Mouse (Mus musculus) erythroblast, embryonic 14.5 days (primary cell): ENCODE data around the gene Notch1. TPM values are rescaled to one million over a fixed set of nuclear protein-coding genes. Genes with fewer than 3 reads are reported as not detected.
A peak's percentile ranks its signal among the peaks of the same experiment; 100 is the strongest.

Experiments used
- H3K27me3 ChIP-seq: 2 replicates; pipeline ENCODE4 v1.6.1; 2012; ENCODE audit warnings: inconsistent platforms; ENCODE audit not compliant: control insufficient read depth
- H3K36me3 ChIP-seq: 2 replicates; pipeline ENCODE4 v1.6.1; 2012; ENCODE audit warnings: mild to moderate bottlenecking, inconsistent platforms; ENCODE audit not compliant: control insufficient read depth
- H3K4me1 ChIP-seq: 2 replicates; pipeline ENCODE4 v1.6.1; 2012; ENCODE audit warnings: inconsistent platforms; ENCODE audit not compliant: control insufficient read depth
- H3K4me3 ChIP-seq: replicated peaks from 2 replicates; pipeline ENCODE3; 2012; ENCODE audit warnings: moderate library complexity, mild to moderate bottlenecking, inconsistent platforms
- H3K9me3 ChIP-seq: 2 replicates; pipeline ENCODE4 v1.6.1; 2012; ENCODE audit warnings: low read length, inconsistent platforms, mixed read lengths; ENCODE audit not compliant: control insufficient read depth
- GATA1 ChIP-seq: IDR thresholded peaks from 2 replicates; pipeline ENCODE4 v1.6.1; 2012; ENCODE audit warnings: low read length, inconsistent platforms, mixed read lengths
- TAL1 ChIP-seq: IDR thresholded peaks from 3 replicates; pipeline ENCODE4 v1.6.1; 2012; ENCODE audit warnings: low read length, inconsistent platforms, mixed read lengths
- polyA plus RNA-seq: library from polyadenylated mRNA; stranded (reverse); fragments of >175 nt; gene quantifications from 2 replicates; pipeline ENCODE4 v1.2.3, GENCODE M21; 2012

Gene Notch1
- polyA plus RNA-seq, 1 experiment = 0.41 TPM

- no peaks in the 10 kb centered on the region for H3K27me3 ChIP-seq
- no peak overlapping the region for H3K4me3 ChIP-seq
- H3K9me3 ChIP-seq = no peaks in the 10 kb centered on the region
- TF ChIP-seq TAL1 (no peak), GATA1 (no peak)
- H3K36me3 ChIP-seq = no peaks in the 10 kb centered on the region
- peaks cover 28% of the 10 kb centered on the region for H3K4me1 ChIP-seq
Observed at GRCm38 (mm10) chr2:26449121-26450060, 67.1 kb downstream of the Notch1 start.

- H3K9me3 ChIP-seq = no peaks in the 10 kb centered on the region
- H3K4me1 ChIP-seq = peaks cover 43% of the 10 kb centered on the region
- H3K4me3 ChIP-seq = no peak overlapping the region
- no peak for TF ChIP-seq GATA1
- no peak for TF ChIP-seq TAL1
- no peaks in the 10 kb centered on the region for H3K36me3 ChIP-seq
- H3K27me3 ChIP-seq = no peaks in the 10 kb centered on the region
Observed at GRCm38 (mm10) chr2:26447451-26447850, 69.0 kb downstream of the Notch1 start.

DNA sequence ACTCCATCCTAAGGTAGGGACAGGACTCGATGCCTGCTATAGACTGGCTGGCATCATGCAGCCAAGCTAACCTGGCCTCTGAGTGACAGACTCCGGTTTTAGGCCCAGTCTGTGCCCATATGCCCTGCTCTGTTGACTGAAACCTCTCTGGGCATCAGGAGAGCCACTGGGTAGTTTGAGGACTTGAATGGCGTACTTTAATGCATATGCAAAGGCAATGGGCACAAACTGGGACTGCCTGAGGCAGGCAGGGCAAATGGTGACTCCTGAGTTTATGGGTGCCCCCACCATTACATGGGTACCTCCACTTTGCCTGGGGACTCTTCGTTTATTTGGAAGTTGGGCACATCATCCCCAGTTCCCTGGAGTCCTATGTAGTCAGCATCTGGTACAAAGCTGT lies 69.8 kb downstream of the Notch1 start:
- H3K4me1 ChIP-seq = peaks cover 43% of the 10 kb centered on the region
- TF ChIP-seq TAL1 (no peak), GATA1 (no peak)
- no peaks in the 10 kb centered on the region for H3K9me3 ChIP-seq
- peak overlapping the region; percentile 86 for H3K4me3 ChIP-seq
- H3K27me3 ChIP-seq = no peaks in the 10 kb centered on the region
- H3K36me3 ChIP-seq = peaks cover 2% of the 10 kb centered on the region

- TF ChIP-seq TAL1 (no peak), GATA1 (no peak)
- peaks cover 43% of the 10 kb centered on the region for H3K4me1 ChIP-seq
Observed at GRCm38 (mm10) chr2:26445666-26446445, 70.6 kb downstream of the Notch1 start.

DNA sequence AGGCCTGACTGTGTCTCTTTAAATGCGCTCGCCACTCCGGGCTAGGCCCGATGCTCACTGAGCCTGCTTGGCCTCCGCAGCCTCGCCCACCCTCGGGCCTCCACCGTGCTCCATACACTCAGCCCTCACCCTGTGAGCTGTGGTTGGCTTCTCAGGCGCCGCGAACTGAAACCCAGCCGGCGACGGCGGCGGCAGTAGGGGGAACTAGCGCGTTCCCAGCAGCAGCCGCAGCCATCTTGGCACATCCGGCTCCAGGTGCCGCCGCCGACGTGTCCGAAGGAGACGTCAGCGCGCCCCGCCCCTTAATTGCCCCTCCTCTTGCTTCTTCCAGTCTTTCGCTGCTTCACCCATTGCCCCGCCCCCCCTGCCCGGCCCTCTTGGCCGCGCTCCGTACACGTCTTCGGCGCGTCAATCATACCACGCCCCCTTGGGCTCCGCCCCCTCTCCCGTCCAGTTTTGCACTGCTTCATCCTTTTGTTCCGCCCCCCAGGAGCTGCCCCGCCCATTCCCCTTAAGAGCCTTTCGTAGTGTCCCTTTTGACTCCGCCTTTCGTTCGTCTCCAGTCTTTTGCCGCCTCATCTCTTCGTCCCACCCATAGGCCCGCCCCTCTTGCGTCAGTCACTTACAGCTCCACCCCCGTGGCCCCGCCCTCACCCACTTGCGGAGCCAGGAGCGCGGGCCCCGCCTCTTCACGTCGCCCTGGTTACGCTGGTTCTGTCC lies 71.4 kb downstream of the Notch1 start, which contains the start of gene Sec16a:
Gene Sec16a (minus strand): TSS at position 271 of the 720 bp plus-strand sequence.
- TF ChIP-seq GATA1 (no peak), TAL1 (no peak)
- Histone ChIP-seq H3K4me3 (peak within 1 kb of the TSS; percentile 86), H3K27me3 (no peaks in the 10 kb centered on the region), H3K36me3 (peaks cover 18% of the 10 kb centered on the region), H3K9me3 (no peaks in the 10 kb centered on the region), H3K4me1 (peaks cover 43% of the 10 kb centered on the region)

More at GRCm38 (mm10) chr2:26445666-26446445, 70.6 kb downstream of the Notch1 start:
- Histone ChIP-seq H3K36me3 (peaks cover 10% of the 10 kb centered on the region), H3K27me3 (no peaks in the 10 kb centered on the region), H3K9me3 (no peaks in the 10 kb centered on the region), H3K4me3 (peak overlapping the region; percentile 86)

GRCm38 (mm10) chr2:26444368-26444767 lies 72.1 kb downstream of the Notch1 start:
- H3K36me3 ChIP-seq = peaks cover 25% of the 10 kb centered on the region
- H3K27me3 ChIP-seq = no peaks in the 10 kb centered on the region
- H3K4me1 ChIP-seq = peaks cover 43% of the 10 kb centered on the region

DNA sequence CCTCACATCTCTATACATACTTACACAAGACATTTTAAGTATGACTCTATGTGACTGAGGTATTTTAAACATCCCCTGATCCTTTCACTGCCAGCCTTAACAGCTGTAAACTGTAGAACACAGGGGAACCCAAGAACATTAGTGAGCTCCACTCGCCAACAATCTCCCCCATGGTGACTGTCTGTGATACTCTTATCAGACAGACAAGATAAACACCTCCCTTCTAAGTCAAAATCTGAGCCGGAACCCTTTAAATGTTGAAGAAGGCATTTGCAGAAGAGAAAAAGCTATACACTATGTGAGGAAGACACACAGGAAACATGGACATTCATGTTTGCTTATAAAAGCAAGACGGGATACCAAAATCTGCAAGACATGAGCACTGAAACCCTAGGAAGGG lies 72.6 kb downstream of the Notch1 start:
- TF ChIP-seq GATA1 = no peak
- no peak for TF ChIP-seq TAL1
- Histone ChIP-seq H3K36me3 (peaks cover 30% of the 10 kb centered on the region), H3K4me3 (peak overlapping the region; percentile 86), H3K4me1 (peaks cover 43% of the 10 kb centered on the region), H3K9me3 (no peaks in the 10 kb centered on the region), H3K27me3 (no peaks in the 10 kb centered on the region)

More at GRCm38 (mm10) chr2:26444368-26444767, 72.1 kb downstream of the Notch1 start:
- peak overlapping the region; percentile 86 for H3K4me3 ChIP-seq
- H3K9me3 ChIP-seq = no peaks in the 10 kb centered on the region
- TF ChIP-seq TAL1 = no peak

DNA sequence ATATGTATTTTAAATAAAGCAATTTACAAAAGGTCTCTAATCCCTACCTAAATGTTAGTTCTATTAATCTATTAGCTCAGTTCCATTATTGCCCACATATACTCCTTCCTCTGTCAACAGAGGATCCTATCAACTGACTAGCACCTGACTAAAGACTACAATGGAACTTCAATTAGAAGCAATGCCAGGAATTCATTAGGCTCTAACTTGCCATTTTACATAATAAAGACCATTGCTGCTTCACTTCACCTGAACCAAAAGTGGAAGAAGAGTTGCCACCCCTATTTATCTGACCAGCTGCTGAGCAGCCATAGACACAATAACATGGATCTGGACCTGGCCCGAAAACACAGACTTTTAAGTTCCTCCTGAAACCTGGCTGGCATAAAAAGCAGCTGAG lies 73.6 kb downstream of the Notch1 start:
- H3K4me3 ChIP-seq = no peak overlapping the region
- H3K36me3 ChIP-seq = peaks cover 40% of the 10 kb centered on the region
- peaks cover 45% of the 10 kb centered on the region for H3K4me1 ChIP-seq
- TF ChIP-seq TAL1 (no peak), GATA1 (no peak)
- no peaks in the 10 kb centered on the region for H3K27me3 ChIP-seq
- no peaks in the 10 kb centered on the region for H3K9me3 ChIP-seq
